Mouse (Mus musculus): ENCODE measurements around the gene Cox10. TPM values are rescaled to one million over a fixed set of nuclear protein-coding genes. Genes with fewer than 3 reads are reported as not detected.
A peak's percentile ranks its signal among the peaks of the same experiment; 100 is the strongest.

Gene Cox10
- total RNA-seq, 2 experiments from 2014 or later = 26.8 to 27.2 TPM

GRCm38 (mm10) chr11:63919211-63920098 lies 159.8 kb downstream of the Cox10 start:
- no peak for DNase-seq (ENCODE audit: low spot score in 2 of 2)

- no peak for DNase-seq (ENCODE audit: low spot score in 2 of 2)
Observed at GRCm38 (mm10) chr11:63918321-63919105, 160.8 kb downstream of the Cox10 start.

- no peak for DNase-seq (ENCODE audit: low spot score in 2 of 2)
Observed at GRCm38 (mm10) chr11:63917561-63917960, 161.7 kb downstream of the Cox10 start.

- peak; percentile 23 to 44 for DNase-seq (ENCODE audit: low spot score in 2 of 2)
Observed at GRCm38 (mm10) chr11:63914388-63914787, 164.9 kb downstream of the Cox10 start.

GRCm38 (mm10) chr11:63913936-63914335 lies 165.3 kb downstream of the Cox10 start:
- no peak for DNase-seq (ENCODE audit: low spot score in 2 of 2)

Other genes starting within 250 kb of the Cox10 start
- gene Hs3st3b1, start 157.2 kb downstream of the Cox10 start, total RNA-seq (2021) = 1 to 10 TPM; 5.0 to 9.1 TPM